Mouse (Mus musculus) heart, embryonic 15.5 days (tissue): ENCODE results near the gene Met. TPM values are rescaled to one million over a fixed set of nuclear protein-coding genes. Genes with fewer than 3 reads are reported as not detected.
A peak's percentile ranks its signal among the peaks of the same experiment; 100 is the strongest.

ENCODE experiments used
- ATAC-seq: fragments of 200-750 bp; cut with Nextera tagmentation; replicated peaks from 2 replicates; pipeline ENCODE4 v1.8.0; 2017; ENCODE audit warnings: low read depth, moderate TSS enrichment; ENCODE audit not compliant: insufficient number of reproducible peaks, insufficient read depth, low FRiP score
- H3K27ac ChIP-seq: fragments of 300-500 bp; sonication (generic); 2 replicates; pipeline ENCODE4 v1.5.1; 2015; ENCODE audit warnings: mild to moderate bottlenecking, inconsistent platforms
- H3K27me3 ChIP-seq: fragments of 300-500 bp; sonication (generic); 2 replicates; pipeline ENCODE4 v1.6.1; 2015; ENCODE audit warnings: inconsistent platforms
- H3K36me3 ChIP-seq: fragments of 300-500 bp; sonication (generic); 2 replicates; pipeline ENCODE4 v1.6.1; 2015; ENCODE audit warnings: mild to moderate bottlenecking, inconsistent platforms
- H3K4me1 ChIP-seq: fragments of 300-500 bp; sonication (generic); replicated peaks from 2 replicates; pipeline ENCODE4 v1.6.1; 2015; ENCODE audit warnings: inconsistent platforms
- H3K4me2 ChIP-seq: fragments of 300-500 bp; sonication (generic); 2 replicates; pipeline ENCODE4 v1.6.1; 2015; ENCODE audit warnings: inconsistent platforms, mild to moderate bottlenecking, moderate library complexity
- H3K4me3 ChIP-seq: fragments of 300-500 bp; sonication (generic); 2 replicates; pipeline ENCODE4 v1.5.1; 2015; ENCODE audit warnings: mild to moderate bottlenecking, inconsistent platforms
- H3K9ac ChIP-seq: fragments of 300-500 bp; sonication (generic); 2 replicates; pipeline ENCODE4 v1.6.1; 2015; ENCODE audit warnings: mild to moderate bottlenecking, inconsistent platforms
- H3K9me3 ChIP-seq: fragments of 300-500 bp; sonication (generic); replicated peaks from 2 replicates; pipeline ENCODE4 v1.6.1; 2016; ENCODE audit warnings: inconsistent platforms
- WGBS: fragments of 180-500 bp; shearing (Covaris S2); methylation state at CpG from one replicate; pipeline ENCODE4 v1.1.7; 2015; ENCODE audit warnings: mixed read lengths; 5-methylcytosine and 5-hydroxymethylcytosine counted together
- polyA plus RNA-seq: library from polyadenylated mRNA; unstranded; fragments of >200 nt; fragmentation: Nextera tagmentation; extraction: Ambion mirVana; gene quantifications from 2 replicates; pipeline ENCODE4 v1.2.1, GENCODE M21; 2015

Gene Met
- polyA plus RNA-seq, 1 experiment from 2014 or later: 1.9 TPM

- H3K4me2 ChIP-seq: peak overlapping the region; percentile 11; the same call in 1 of the 2 replicates
- H3K9me3 ChIP-seq: no peaks in the 10 kb centered on the region
- no peaks in the 10 kb centered on the region; the same call in 1 of the 2 replicates for H3K4me1 ChIP-seq
- no peak overlapping the region for H3K27ac ChIP-seq
- H3K4me3 ChIP-seq: no peak overlapping the region
- no peak overlapping the region for H3K9ac ChIP-seq
- no peaks in the 10 kb centered on the region for H3K36me3 ChIP-seq
- no peaks in the 10 kb centered on the region for H3K27me3 ChIP-seq
- ATAC-seq: no peak
- 23% methylated on average over 7 of the region's 7 CpGs for WGBS
Observed at GRCm38 (mm10) chr6:17515775-17516460, 52.3 kb downstream of the Met start.

- 70% methylated on average over 8 of the region's 8 CpGs for WGBS
Observed at GRCm38 (mm10) chr6:17521901-17522717, 58.5 kb downstream of the Met start.

GRCm38 (mm10) chr6:17522917-17523316, 59.3 kb downstream of the Met start:
- no peaks in the 10 kb centered on the region for H3K27me3 ChIP-seq
- no peak overlapping the region for H3K4me3 ChIP-seq
- no peak for ATAC-seq
- no peak overlapping the region for H3K27ac ChIP-seq
- H3K4me1 ChIP-seq: no peaks in the 10 kb centered on the region
- no peak overlapping the region for H3K9ac ChIP-seq
- 59% methylated on average over 4 of the region's 4 CpGs for WGBS
- H3K36me3 ChIP-seq: no peaks in the 10 kb centered on the region
- H3K4me2 ChIP-seq: no peak overlapping the region
- H3K9me3 ChIP-seq: no peaks in the 10 kb centered on the region

More at GRCm38 (mm10) chr6:17521901-17522717, 58.5 kb downstream of the Met start:
- Histone ChIP-seq H3K4me3 (no peak overlapping the region), H3K36me3 (no peaks in the 10 kb centered on the region), H3K4me1 (no peaks in the 10 kb centered on the region), H3K9me3 (no peaks in the 10 kb centered on the region), H3K27ac (no peak overlapping the region), H3K4me2 (no peak overlapping the region), H3K9ac (no peak overlapping the region), H3K27me3 (no peaks in the 10 kb centered on the region)
- ATAC-seq: no peak

GRCm38 (mm10) chr6:17529490-17530269, 66.1 kb downstream of the Met start:
- Histone ChIP-seq H3K4me3 (no peak overlapping the region), H3K36me3 (no peaks in the 10 kb centered on the region), H3K4me2 (no peak overlapping the region), H3K27ac (no peak overlapping the region), H3K4me1 (no peaks in the 10 kb centered on the region), H3K9ac (no peak overlapping the region), H3K9me3 (no peaks in the 10 kb centered on the region), H3K27me3 (no peaks in the 10 kb centered on the region)
- ATAC-seq: no peak
- 52% methylated on average over 6 of the region's 6 CpGs for WGBS

- 88% methylated on average over 8 of the region's 8 CpGs for WGBS
- Histone ChIP-seq H3K4me3 (no peak overlapping the region), H3K36me3 (no peaks in the 10 kb centered on the region), H3K27me3 (no peaks in the 10 kb centered on the region), H3K4me2 (no peak overlapping the region), H3K9ac (no peak overlapping the region), H3K4me1 (peaks cover 8% of the 10 kb centered on the region), H3K9me3 (no peaks in the 10 kb centered on the region), H3K27ac (no peak overlapping the region)
- no peak for ATAC-seq
Observed at GRCm38 (mm10) chr6:17541615-17542014, 78.0 kb downstream of the Met start.

GRCm38 (mm10) chr6:17542383-17542782, 78.8 kb downstream of the Met start:
- H3K4me3 ChIP-seq: no peak overlapping the region
- WGBS: 77% methylated on average over 7 of the region's 7 CpGs

GRCm38 (mm10) chr6:17545480-17545879, 81.9 kb downstream of the Met start:
- Histone ChIP-seq H3K9ac (no peak overlapping the region), H3K4me1 (peaks cover 14% of the 10 kb centered on the region), H3K27ac (peak overlapping the region; percentile 17), H3K27me3 (no peaks in the 10 kb centered on the region), H3K9me3 (no peaks in the 10 kb centered on the region), H3K4me2 (no peak overlapping the region), H3K36me3 (no peaks in the 10 kb centered on the region), H3K4me3 (no peak overlapping the region)
- WGBS: 54% methylated on average over 9 of the region's 9 CpGs
- ATAC-seq: no peak

More at GRCm38 (mm10) chr6:17542383-17542782, 78.8 kb downstream of the Met start:
- Histone ChIP-seq H3K9ac (no peak overlapping the region), H3K36me3 (no peaks in the 10 kb centered on the region), H3K4me1 (peaks cover 14% of the 10 kb centered on the region), H3K9me3 (no peaks in the 10 kb centered on the region), H3K4me2 (no peak overlapping the region), H3K27ac (no peak overlapping the region), H3K27me3 (no peaks in the 10 kb centered on the region)
- no peak for ATAC-seq

GRCm38 (mm10) chr6:17546341-17546740, 82.7 kb downstream of the Met start:
- ATAC-seq: no peak; the same call in 1 of the 2 replicates
- Histone ChIP-seq H3K9me3 (no peaks in the 10 kb centered on the region), H3K4me1 (peaks cover 14% of the 10 kb centered on the region), H3K27me3 (no peaks in the 10 kb centered on the region), H3K36me3 (no peaks in the 10 kb centered on the region), H3K4me3 (no peak overlapping the region), H3K27ac (peak overlapping the region; percentile 92), H3K4me2 (peak overlapping the region; percentile 47), H3K9ac (no peak overlapping the region; the same call in 1 of the 2 replicates)
- WGBS: 38% methylated on average over 9 of the region's 9 CpGs

- Histone ChIP-seq H3K27ac (peak overlapping the region; percentile 92), H3K36me3 (no peaks in the 10 kb centered on the region), H3K4me1 (peaks cover 14% of the 10 kb centered on the region), H3K4me2 (peak overlapping the region; percentile 47), H3K9me3 (no peaks in the 10 kb centered on the region), H3K9ac (no peak overlapping the region; the same call in 1 of the 2 replicates), H3K4me3 (no peak overlapping the region), H3K27me3 (no peaks in the 10 kb centered on the region)
- peak; percentile 95 for ATAC-seq
- 15% methylated on average over 5 of the region's 5 CpGs for WGBS
Observed at GRCm38 (mm10) chr6:17546825-17547224, 83.2 kb downstream of the Met start.

GRCm38 (mm10) chr6:17548786-17549185, 85.2 kb downstream of the Met start:
- H3K9ac ChIP-seq: no peak overlapping the region
- H3K27ac ChIP-seq: no peak overlapping the region
- H3K4me2 ChIP-seq: no peak overlapping the region
- no peak for ATAC-seq
- H3K4me1 ChIP-seq: peaks cover 16% of the 10 kb centered on the region
- H3K9me3 ChIP-seq: no peaks in the 10 kb centered on the region
- no peak overlapping the region for H3K4me3 ChIP-seq
- 78% methylated on average over 4 of the region's 4 CpGs for WGBS
- H3K27me3 ChIP-seq: no peaks in the 10 kb centered on the region
- no peaks in the 10 kb centered on the region for H3K36me3 ChIP-seq

GRCm38 (mm10) chr6:17549645-17550044, 86.0 kb downstream of the Met start:
- Histone ChIP-seq H3K4me3 (no peak overlapping the region), H3K36me3 (no peaks in the 10 kb centered on the region), H3K4me1 (peaks cover 16% of the 10 kb centered on the region), H3K9me3 (no peaks in the 10 kb centered on the region), H3K27ac (no peak overlapping the region), H3K9ac (no peak overlapping the region), H3K4me2 (no peak overlapping the region), H3K27me3 (no peaks in the 10 kb centered on the region)
- WGBS: 65% methylated on average over 3 of the region's 3 CpGs
- no peak for ATAC-seq
